Mouse (Mus musculus): ENCODE measurements at regions not wholly inside any gene's neighbourhood (a gene's known extent, or its start where the extent isn't known, plus 50 kb on each side); places are given as distances from the start of the nearest gene placed in this dataset.

GRCm38 (mm10) chr19:15203039-15203438 is 605.2 kb upstream of the Tle4 start:
- peaks cover 13% of the 10 kb centered on the region for H3K4me1 ChIP-seq (ENCODE audit: control insufficient read depth, insufficient read depth, low read length)
- no peak overlapping the region for H3K4me3 ChIP-seq (ENCODE audit: insufficient read depth, low read length)
- no peak overlapping the region for H3K27ac ChIP-seq (ENCODE audit: insufficient read depth, low read depth, low read length)
- TF ChIP-seq CTCF (IDR thresholded peaks at IDR 0.05; ENCODE audit: low read depth, low read length) (no peak), POLR2A (IDR thresholded peaks at IDR 0.05; ENCODE audit: borderline replicate concordance, low read depth, low read length) (no peak)

- Histone ChIP-seq H3K4me3 (ENCODE audit: insufficient read depth, low read length) (no peak overlapping the region), H3K27ac (ENCODE audit: insufficient read depth, low read depth, low read length) (peak overlapping the region; percentile 69), H3K4me1 (ENCODE audit: control insufficient read depth, insufficient read depth, low read length) (peaks cover 13% of the 10 kb centered on the region)
- no peak for TF ChIP-seq CTCF (IDR thresholded peaks at IDR 0.05; ENCODE audit: low read depth, low read length)
- TF ChIP-seq POLR2A (IDR thresholded peaks at IDR 0.05; ENCODE audit: borderline replicate concordance, low read depth, low read length), result no peak
Measured at GRCm38 (mm10) chr19:15201262-15201661, 603.4 kb upstream of the Tle4 start.

GRCm38 (mm10) chr19:15200792-15201191 is 602.9 kb upstream of the Tle4 start:
- Histone ChIP-seq H3K27ac (ENCODE audit: insufficient read depth, low read depth, low read length) (peak overlapping the region; percentile 63), H3K4me1 (ENCODE audit: control insufficient read depth, insufficient read depth, low read length) (peaks cover 13% of the 10 kb centered on the region), H3K4me3 (ENCODE audit: insufficient read depth, low read length) (no peak overlapping the region)
- TF ChIP-seq POLR2A (IDR thresholded peaks at IDR 0.05; ENCODE audit: borderline replicate concordance, low read depth, low read length) (no peak), CTCF (IDR thresholded peaks at IDR 0.05; ENCODE audit: low read depth, low read length) (no peak)

- H3K4me3 ChIP-seq (ENCODE audit: insufficient read depth, low read length), result no peak overlapping the region
- no peak for TF ChIP-seq POLR2A (IDR thresholded peaks at IDR 0.05; ENCODE audit: borderline replicate concordance, low read depth, low read length)
- no peak for TF ChIP-seq CTCF (IDR thresholded peaks at IDR 0.05; ENCODE audit: low read depth, low read length)
- peaks cover 13% of the 10 kb centered on the region for H3K4me1 ChIP-seq (ENCODE audit: control insufficient read depth, insufficient read depth, low read length)
- H3K27ac ChIP-seq (ENCODE audit: insufficient read depth, low read depth, low read length), result peak overlapping the region; percentile 63
Measured at GRCm38 (mm10) chr19:15200361-15200760, 602.5 kb upstream of the Tle4 start.

GRCm38 (mm10) chr19:15199692-15200091 is 601.8 kb upstream of the Tle4 start:
- TF ChIP-seq CTCF (IDR thresholded peaks at IDR 0.05; ENCODE audit: low read depth, low read length) (no peak), POLR2A (IDR thresholded peaks at IDR 0.05; ENCODE audit: borderline replicate concordance, low read depth, low read length) (no peak)
- Histone ChIP-seq H3K27ac (ENCODE audit: insufficient read depth, low read depth, low read length) (no peak overlapping the region), H3K4me3 (ENCODE audit: insufficient read depth, low read length) (no peak overlapping the region), H3K4me1 (ENCODE audit: control insufficient read depth, insufficient read depth, low read length) (peaks cover 13% of the 10 kb centered on the region)

GRCm38 (mm10) chr19:15175221-15175620 is 577.4 kb upstream of the Tle4 start:
- H3K27ac ChIP-seq (ENCODE audit: insufficient read depth, low read depth, low read length), result no peak overlapping the region
- H3K4me1 ChIP-seq (ENCODE audit: control insufficient read depth, insufficient read depth, low read length), result no peaks in the 10 kb centered on the region
- no peak for TF ChIP-seq POLR2A (IDR thresholded peaks at IDR 0.05; ENCODE audit: borderline replicate concordance, low read depth, low read length)
- TF ChIP-seq CTCF (IDR thresholded peaks at IDR 0.05; ENCODE audit: low read depth, low read length), result no peak
- H3K4me3 ChIP-seq (ENCODE audit: insufficient read depth, low read length), result no peak overlapping the region

- TF ChIP-seq CTCF (IDR thresholded peaks at IDR 0.05; ENCODE audit: low read depth, low read length) (no peak), POLR2A (IDR thresholded peaks at IDR 0.05; ENCODE audit: borderline replicate concordance, low read depth, low read length) (no peak)
- H3K4me3 ChIP-seq (ENCODE audit: insufficient read depth, low read length), result no peak overlapping the region
- H3K4me1 ChIP-seq (ENCODE audit: control insufficient read depth, insufficient read depth, low read length), result no peaks in the 10 kb centered on the region
- H3K27ac ChIP-seq (ENCODE audit: insufficient read depth, low read depth, low read length), result no peak overlapping the region
Measured at GRCm38 (mm10) chr19:15173301-15173700, 575.5 kb upstream of the Tle4 start.

- no peak overlapping the region for H3K4me3 ChIP-seq (ENCODE audit: insufficient read depth, low read length)
- H3K4me1 ChIP-seq (ENCODE audit: control insufficient read depth, insufficient read depth, low read length), result no peaks in the 10 kb centered on the region
- TF ChIP-seq CTCF (IDR thresholded peaks at IDR 0.05; ENCODE audit: low read depth, low read length), result no peak
- TF ChIP-seq POLR2A (IDR thresholded peaks at IDR 0.05; ENCODE audit: borderline replicate concordance, low read depth, low read length), result no peak
- no peak overlapping the region for H3K27ac ChIP-seq (ENCODE audit: insufficient read depth, low read depth, low read length)
Measured at GRCm38 (mm10) chr19:15167184-15167583, 569.3 kb upstream of the Tle4 start.

- TF ChIP-seq CTCF (IDR thresholded peaks at IDR 0.05; ENCODE audit: low read depth, low read length) (no peak), POLR2A (IDR thresholded peaks at IDR 0.05; ENCODE audit: borderline replicate concordance, low read depth, low read length) (no peak)
- Histone ChIP-seq H3K4me3 (ENCODE audit: insufficient read depth, low read length) (no peak overlapping the region), H3K27ac (ENCODE audit: insufficient read depth, low read depth, low read length) (no peak overlapping the region), H3K4me1 (ENCODE audit: control insufficient read depth, insufficient read depth, low read length) (no peaks in the 10 kb centered on the region)
Measured at GRCm38 (mm10) chr19:15160641-15161040, 562.8 kb upstream of the Tle4 start.

- H3K4me3 ChIP-seq (ENCODE audit: insufficient read depth, low read length), result no peak overlapping the region
- TF ChIP-seq CTCF (IDR thresholded peaks at IDR 0.05; ENCODE audit: low read depth, low read length) (no peak), POLR2A (IDR thresholded peaks at IDR 0.05; ENCODE audit: borderline replicate concordance, low read depth, low read length) (no peak)
- no peak overlapping the region for H3K27ac ChIP-seq (ENCODE audit: insufficient read depth, low read depth, low read length)
- no peaks in the 10 kb centered on the region for H3K4me1 ChIP-seq (ENCODE audit: control insufficient read depth, insufficient read depth, low read length)
Measured at GRCm38 (mm10) chr19:15158653-15159052, 560.8 kb upstream of the Tle4 start.

- H3K4me3 ChIP-seq (ENCODE audit: insufficient read depth, low read length), result no peak overlapping the region
- H3K4me1 ChIP-seq (ENCODE audit: control insufficient read depth, insufficient read depth, low read length), result no peaks in the 10 kb centered on the region
- TF ChIP-seq POLR2A (IDR thresholded peaks at IDR 0.05; ENCODE audit: borderline replicate concordance, low read depth, low read length) (no peak), CTCF (IDR thresholded peaks at IDR 0.05; ENCODE audit: low read depth, low read length) (no peak)
- no peak overlapping the region for H3K27ac ChIP-seq (ENCODE audit: insufficient read depth, low read depth, low read length)
Measured at GRCm38 (mm10) chr19:15158177-15158576, 560.3 kb upstream of the Tle4 start.
